15 mouse cellular contexts compared by ENCODE assay signal in the genomic region with DNA sequence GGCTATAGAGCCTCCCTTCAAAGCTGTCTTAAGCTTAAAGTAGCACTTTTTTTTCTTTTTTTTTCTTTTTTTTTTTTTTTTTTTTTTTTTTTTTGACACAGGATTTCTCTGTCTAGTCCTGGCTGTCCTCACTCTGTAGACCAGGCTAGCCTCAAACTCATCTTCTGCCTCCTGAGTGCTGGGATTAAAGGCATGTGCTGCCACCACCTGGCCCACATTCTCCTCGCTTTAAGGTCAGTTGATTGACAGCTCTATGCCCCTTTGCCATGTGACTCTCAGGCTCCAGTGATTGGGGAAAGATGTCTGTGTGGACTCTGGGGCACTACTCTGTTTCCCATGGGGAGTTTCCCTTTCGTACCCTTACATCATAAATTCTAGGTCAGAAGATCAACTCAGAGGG. TPM values are rescaled to one million over a fixed set of nuclear protein-coding genes. Genes with fewer than 3 reads are reported as not detected.
DNase-seq lines count a peak whose midpoint lies in the region; ATAC-seq and TF ChIP-seq lines count a peak whose summit lies in the region.
"Had no signal": no experiment of that assay in that cellular context is flagged by ENCODE, and none has a peak within 500 bp of the region (broad histone marks: within the 10 kb centered on the region; RNA-seq: fewer than 3 reads in every experiment).

No protein-coding gene starts in this region.

- CTCF ChIA-PET in Patski (lab: Charles Lee) = interaction anchor here (1.0 to 1.1 kb wide), 2 partner anchors 12 to 30 kb away, joined by 3 read pairs; no protein-coding TSS in a partner anchor

- POLR2A ChIA-PET in Patski (lab: Charles Lee) = interaction anchor here (0.6 to 1.0 kb wide), 2 partner anchors 53 to 450 kb away, joined by 3 to 7 read pairs; no protein-coding TSS in a partner anchor

- peak; percentile 22; the same call in 1 of the 2 replicates for TF ChIP-seq CTCF in spleen, adult 2 months (IDR thresholded peaks at IDR 0.05; ENCODE audit: extremely low read depth, insufficient read depth, insufficient read length, insufficient replicate concordance)
- peak; percentile 32 for TF ChIP-seq CTCF in Patski (IDR thresholded peaks at IDR 0.05)
- peak; percentile 30; the same call in 1 of the 2 replicates for TF ChIP-seq CTCF in stomach, postnatal 0 days (IDR thresholded peaks at IDR 0.05; ENCODE audit: low read depth)

- H3K4me1 ChIP-seq in kidney, embryonic 16.5 days (ENCODE audit: insufficient read depth, low read length) = no peaks in the 10 kb centered on the region
- H3K4me1 ChIP-seq in spleen, adult 2 months (ENCODE audit: control insufficient read depth, insufficient read depth, insufficient read length) = no peaks in the 10 kb centered on the region
- no peaks in the 10 kb centered on the region for H3K4me1 ChIP-seq in stomach, postnatal 0 days (replicated peaks; ENCODE audit: control insufficient read depth, insufficient read depth)
- H3K4me1 ChIP-seq: embryonic facial prominence, embryonic 12.5 days; hindbrain, embryonic 13.5 days; midbrain, embryonic 15.5 days; stomach, embryonic 15.5 days had no signal

- no peaks in the 10 kb centered on the region for H3K36me3 ChIP-seq in kidney, embryonic 16.5 days (ENCODE audit: insufficient read depth, low read length)
- no peaks in the 10 kb centered on the region for H3K36me3 ChIP-seq in spleen, adult 2 months (ENCODE audit: control insufficient read depth, insufficient read depth, low read length)
- H3K36me3 ChIP-seq in stomach, postnatal 0 days (ENCODE audit: control insufficient read depth, insufficient read depth, low read length) = no peaks in the 10 kb centered on the region
- H3K36me3 ChIP-seq: embryonic facial prominence, embryonic 12.5 days; heart, embryonic 12.5 days; hindbrain, embryonic 13.5 days; midbrain, embryonic 15.5 days; stomach, embryonic 15.5 days had no signal

- no peaks in the 10 kb centered on the region for H3K27me3 ChIP-seq in kidney, embryonic 16.5 days (ENCODE audit: insufficient read depth, low read length)
- no peaks in the 10 kb centered on the region for H3K27me3 ChIP-seq in spleen, adult 2 months (ENCODE audit: control insufficient read depth, insufficient read depth, low read length)
- no peaks in the 10 kb centered on the region for H3K27me3 ChIP-seq in Patski
- no peaks in the 10 kb centered on the region for H3K27me3 ChIP-seq in stomach, postnatal 0 days (ENCODE audit: control insufficient read depth, insufficient read depth, low read length)
- H3K27me3 ChIP-seq: embryonic facial prominence, embryonic 12.5 days; hindbrain, embryonic 13.5 days; midbrain, embryonic 15.5 days; stomach, embryonic 15.5 days had no signal

- 44% methylated on average over 2 of the region's 2 CpGs for WGBS in kidney, embryonic 16.5 days
- 70% methylated on average over 2 of the region's 2 CpGs for WGBS in spleen, adult 2 months
- WGBS in stomach, postnatal 0 days = 60% methylated on average over 2 of the region's 2 CpGs

- H3K4me3 ChIP-seq in kidney, embryonic 16.5 days (ENCODE audit: low read length) = no peak overlapping the region
- no peak overlapping the region for H3K4me3 ChIP-seq in spleen, adult 2 months (ENCODE audit: extremely low read depth, insufficient read depth, insufficient read length)
- no peak overlapping the region for H3K4me3 ChIP-seq in stomach, postnatal 0 days (ENCODE audit: low read depth, low read length)
- H3K4me3 ChIP-seq: embryonic facial prominence, embryonic 12.5 days; heart, embryonic 12.5 days; hindbrain, embryonic 13.5 days; midbrain, embryonic 15.5 days; stomach, embryonic 15.5 days had no signal

- in situ Hi-C loops in Patski (cut with MboI; ENCODE audit: low pct_unique_long_range_greater_than_20kb) = no loop called here

- H3K9me3 ChIP-seq in kidney, embryonic 16.5 days (ENCODE audit: low read length) = no peaks in the 10 kb centered on the region
- H3K9me3 ChIP-seq in stomach, postnatal 0 days (ENCODE audit: control insufficient read depth, low read length) = no peaks in the 10 kb centered on the region
- H3K9me3 ChIP-seq: embryonic facial prominence, embryonic 12.5 days; heart, embryonic 12.5 days; hindbrain, embryonic 13.5 days; midbrain, embryonic 15.5 days; stomach, embryonic 15.5 days had no signal

- no peak overlapping the region for H3K27ac ChIP-seq in kidney, embryonic 16.5 days (ENCODE audit: low read length)
- no peak overlapping the region for H3K27ac ChIP-seq in spleen, adult 2 months (ENCODE audit: insufficient read depth, low read length)
- no peak overlapping the region for H3K27ac ChIP-seq in stomach, postnatal 0 days (replicated peaks)
- H3K27ac ChIP-seq: embryonic facial prominence, embryonic 12.5 days; hindbrain, embryonic 13.5 days; midbrain, embryonic 15.5 days; stomach, embryonic 15.5 days had no signal

- TF ChIP-seq EP300 in stomach, postnatal 0 days (optimal IDR thresholded peaks at IDR 0.05) = no peak

- no peak for TF ChIP-seq POLR2A in spleen, adult 2 months (IDR thresholded peaks at IDR 0.05; ENCODE audit: low read depth, low read length)

- no peak overlapping the region for H3K9ac ChIP-seq in kidney, embryonic 16.5 days (replicated peaks; ENCODE audit: low read length)
- no peak overlapping the region for H3K9ac ChIP-seq in stomach, postnatal 0 days (ENCODE audit: low read length)
- H3K9ac ChIP-seq: embryonic facial prominence, embryonic 12.5 days; heart, embryonic 12.5 days; hindbrain, embryonic 13.5 days; midbrain, embryonic 15.5 days; stomach, embryonic 15.5 days had no signal

- no peak for ATAC-seq in kidney, embryonic 16.5 days (ENCODE audit: low FRiP score, low TSS enrichment)
- no peak for ATAC-seq in Patski
- no peak for ATAC-seq in stomach, postnatal 0 days (ENCODE audit: low FRiP score, low TSS enrichment)
- ATAC-seq: midbrain, embryonic 15.5 days had no signal

- DNase-seq in kidney, adult 9 months = peak; percentile 34
- DNase-seq in spleen, adult 2 months (ENCODE audit: low read depth in 1 of 2, low spot score in 2 of 2) = peak in 1 of 2 experiments; percentile 6
- no peak for DNase-seq in spleen, postnatal 10 days (ENCODE audit: low spot score in 2 of 2)
- DNase-seq in Patski (ENCODE audit: low read depth, low spot score) = no peak
- no peak for DNase-seq in stomach, postnatal 0 days (ENCODE audit: low spot score)
- DNase-seq in c-Kit-positive CD71-positive TER-119-positive erythroid progenitor cells, embryonic 14.5 days (ENCODE audit: low spot score) = no peak
- DNase-seq: adrenal gland, postnatal 10 days; gastrocnemius, postnatal 10 days; right cerebral cortex, postnatal 14 days had no signal

- no peak overlapping the region for H3K4me2 ChIP-seq in kidney, embryonic 16.5 days (replicated peaks; ENCODE audit: low read depth, low read length)
- no peak overlapping the region for H3K4me2 ChIP-seq in stomach, postnatal 0 days (replicated peaks; ENCODE audit: low read depth)
- H3K4me2 ChIP-seq: embryonic facial prominence, embryonic 12.5 days; heart, embryonic 12.5 days; hindbrain, embryonic 13.5 days; midbrain, embryonic 15.5 days; stomach, embryonic 15.5 days had no signal

RNA-seq across cellular contexts. Expression of a gene that starts 23.6 kb away (rescaled TPM):
- polyA plus RNA-seq in kidney, embryonic 16.5 days (2015; fragmentation: Nextera tagmentation; extraction: Ambion mirVana) = 23.9 and 27.2 TPM in 2 replicates
- 10.2 and 12.7 TPM in 2 replicates for polyA plus RNA-seq in spleen, adult 2 months (2012; rRNA removed)
- 42.7 TPM for polyA plus RNA-seq in Patski (2021)
- polyA plus RNA-seq in stomach, postnatal 0 days (2015; fragmentation: Nextera tagmentation; extraction: Ambion mirVana) = 90.4 and 92.3 TPM in 2 replicates
